Mouse (Mus musculus): ENCODE measurements around the gene Trim66. TPM values are rescaled to one million over a fixed set of nuclear protein-coding genes. Genes with fewer than 3 reads are reported as not detected.

The Trim66 gene
- polyA plus RNA-seq, 1 experiment: 0.55 TPM

DNA sequence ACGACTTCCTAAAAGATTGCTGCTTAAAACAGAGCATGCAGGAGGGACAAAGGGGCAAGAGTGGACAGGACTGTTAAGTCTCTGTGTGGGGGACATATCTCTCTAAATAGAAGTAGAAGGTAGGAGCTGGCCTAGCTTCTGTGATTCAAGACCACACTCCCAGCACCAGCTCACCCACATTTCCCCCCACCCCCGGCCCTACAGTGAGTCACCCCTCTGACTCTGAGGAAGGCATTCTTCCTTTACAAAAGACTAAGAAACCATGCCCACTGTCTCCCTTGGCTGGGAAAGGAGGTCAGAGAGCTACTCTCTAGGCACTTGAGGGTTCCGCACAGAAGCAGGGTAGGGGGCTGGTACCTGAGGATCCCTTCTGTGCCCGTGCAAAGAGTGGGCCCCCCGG lies 23.7 kb downstream of the Trim66 start:
- Histone ChIP-seq H3K36me3 (ENCODE audit: control insufficient read depth, insufficient read depth) (no peaks in the 10 kb centered on the region), H3K79me2 (ENCODE audit: control insufficient read depth, insufficient read depth) (no peaks in the 10 kb centered on the region), H3K4me3 (no peak overlapping the region), H3ac (ENCODE audit: control insufficient read depth, insufficient read length) (no peak overlapping the region), H3K27me3 (ENCODE audit: control insufficient read depth, insufficient read depth, insufficient read length) (no peaks in the 10 kb centered on the region), H3K4me2 (ENCODE audit: low read depth) (no peak overlapping the region)
- TF ChIP-seq USF1 (IDR thresholded peaks at IDR 0.05; ENCODE audit: low read depth) (no peak), POLR2AphosphoS2 (IDR thresholded peaks at IDR 0.05; ENCODE audit: insufficient read length, low read depth) (no peak), TCF3 (IDR thresholded peaks at IDR 0.05; ENCODE audit: insufficient read length, low read depth) (no peak), REST (IDR thresholded peaks at IDR 0.05; ENCODE audit: insufficient read depth, insufficient read length) (no peak), MYOD1 (IDR thresholded peaks at IDR 0.05; ENCODE audit: control insufficient read depth in 1 of 3, insufficient read length in 2 of 3, low read depth in 2 of 3) (no peak), MAX (IDR thresholded peaks at IDR 0.05; ENCODE audit: low read depth) (no peak), CEBPB (IDR thresholded peaks at IDR 0.05; ENCODE audit: insufficient read depth, poor library complexity, severe bottlenecking) (no peak), TCF12 (IDR thresholded peaks at IDR 0.05; ENCODE audit: insufficient read depth, poor library complexity, severe bottlenecking) (no peak), MYOG (IDR thresholded peaks at IDR 0.05; ENCODE audit: control insufficient read depth in 1 of 3, insufficient read depth in 1 of 3, insufficient read length in 2 of 3, low read depth in 2 of 3) (no peak), E2F4 (IDR thresholded peaks at IDR 0.05; ENCODE audit: insufficient read depth) (no peak), POLR2A (IDR thresholded peaks at IDR 0.05; ENCODE audit: insufficient read length, low read depth) (no peak), SRF (IDR thresholded peaks at IDR 0.05; ENCODE audit: control insufficient read depth, insufficient read length, low read depth) (no peak)

DNA sequence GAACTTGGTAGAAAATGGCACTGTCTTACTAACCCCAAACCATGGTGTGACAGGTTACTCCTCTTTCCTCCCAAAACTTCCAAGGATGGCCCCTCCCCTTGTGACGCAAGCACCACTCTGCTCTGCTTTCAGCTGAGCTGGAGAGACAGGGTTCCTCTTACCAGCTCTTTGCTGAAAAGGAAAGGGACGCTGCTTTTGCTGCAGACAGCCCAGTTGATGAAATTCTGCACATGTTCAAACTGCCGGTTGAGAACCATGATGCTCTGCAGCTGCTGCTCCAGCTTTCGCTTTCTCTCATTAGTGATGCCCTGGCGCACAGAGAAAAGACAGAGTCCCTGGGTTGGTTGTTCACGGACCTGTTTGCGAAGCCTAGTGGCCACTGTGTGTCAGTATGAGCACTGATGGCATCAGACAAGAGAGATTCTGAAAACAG lies 27.2 kb downstream of the Trim66 start:
- Histone ChIP-seq H3K36me3 (ENCODE audit: control insufficient read depth, insufficient read depth) (no peaks in the 10 kb centered on the region), H3ac (ENCODE audit: control insufficient read depth, insufficient read length) (no peak overlapping the region), H3K4me3 (no peak overlapping the region), H3K4me2 (ENCODE audit: low read depth) (peak overlapping the region; percentile 38), H3K79me2 (ENCODE audit: control insufficient read depth, insufficient read depth) (no peaks in the 10 kb centered on the region), H3K27me3 (ENCODE audit: control insufficient read depth, insufficient read depth, insufficient read length) (no peaks in the 10 kb centered on the region)
- TF ChIP-seq USF1 (IDR thresholded peaks at IDR 0.05; ENCODE audit: low read depth): no peak

DNA sequence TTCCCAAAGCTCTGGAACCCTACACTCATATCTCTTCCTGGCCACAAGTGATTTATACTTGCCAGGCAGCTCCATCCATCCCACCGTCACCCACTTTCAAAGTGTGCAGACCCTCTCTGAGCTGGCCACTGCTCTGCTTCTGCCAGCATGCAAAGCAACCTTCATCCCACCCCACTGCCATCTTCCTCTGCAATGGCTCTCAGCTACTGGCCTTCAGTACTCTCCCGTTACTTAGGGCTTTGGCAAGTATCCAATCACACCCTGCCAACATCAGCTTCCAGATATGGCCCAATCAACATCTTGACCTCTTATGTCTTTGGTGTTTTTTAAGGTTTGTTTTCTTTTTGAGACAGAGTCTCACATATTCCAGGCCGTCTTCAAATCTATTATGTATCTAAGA lies 30.0 kb downstream of the Trim66 start:
- Histone ChIP-seq H3ac (ENCODE audit: control insufficient read depth, insufficient read length) (no peak overlapping the region), H3K79me2 (ENCODE audit: control insufficient read depth, insufficient read depth) (no peaks in the 10 kb centered on the region), H3K4me2 (ENCODE audit: low read depth) (no peak overlapping the region), H3K4me3 (no peak overlapping the region), H3K36me3 (ENCODE audit: control insufficient read depth, insufficient read depth) (no peaks in the 10 kb centered on the region), H3K27me3 (ENCODE audit: control insufficient read depth, insufficient read depth, insufficient read length) (no peaks in the 10 kb centered on the region)
- TF ChIP-seq MAX (IDR thresholded peaks at IDR 0.05; ENCODE audit: low read depth) (no peak), USF1 (IDR thresholded peaks at IDR 0.05; ENCODE audit: low read depth) (no peak)

DNA sequence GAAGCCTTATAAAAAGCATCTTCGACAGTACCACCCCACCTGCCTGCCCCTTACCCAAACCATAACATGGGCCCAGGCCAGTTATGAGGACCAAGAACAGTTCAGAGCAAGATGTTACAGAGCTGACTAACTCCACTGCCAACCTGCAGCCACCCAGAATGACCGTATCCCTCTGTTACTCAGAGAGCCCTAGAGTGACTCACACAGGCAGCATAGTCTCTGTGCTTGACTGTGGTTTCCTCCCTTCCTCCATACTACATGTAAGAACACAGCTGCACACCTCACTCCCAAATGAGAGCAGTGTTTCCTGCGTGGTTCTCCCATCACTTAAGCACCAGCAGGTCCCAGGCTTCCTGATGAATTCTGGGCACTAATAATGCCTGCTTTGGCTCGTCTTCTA lies 37.2 kb downstream of the Trim66 start:
- TF ChIP-seq E2F4 (IDR thresholded peaks at IDR 0.05; ENCODE audit: insufficient read depth) (no peak), MYOD1 (IDR thresholded peaks at IDR 0.05; ENCODE audit: control insufficient read depth in 1 of 3, insufficient read length in 2 of 3, low read depth in 2 of 3) (no peak), REST (IDR thresholded peaks at IDR 0.05; ENCODE audit: insufficient read depth, insufficient read length) (no peak), USF1 (IDR thresholded peaks at IDR 0.05; ENCODE audit: low read depth) (no peak), POLR2A (IDR thresholded peaks at IDR 0.05; ENCODE audit: insufficient read length, low read depth) (no peak), MAX (IDR thresholded peaks at IDR 0.05; ENCODE audit: low read depth) (no peak), MYOG (IDR thresholded peaks at IDR 0.05; ENCODE audit: control insufficient read depth in 1 of 3, insufficient read depth in 1 of 3, insufficient read length in 2 of 3, low read depth in 2 of 3) (no peak), POLR2AphosphoS2 (IDR thresholded peaks at IDR 0.05; ENCODE audit: insufficient read length, low read depth) (no peak), SRF (IDR thresholded peaks at IDR 0.05; ENCODE audit: control insufficient read depth, insufficient read length, low read depth) (no peak), TCF3 (IDR thresholded peaks at IDR 0.05; ENCODE audit: insufficient read length, low read depth) (no peak), TCF12 (IDR thresholded peaks at IDR 0.05; ENCODE audit: insufficient read depth, poor library complexity, severe bottlenecking) (no peak), CEBPB (IDR thresholded peaks at IDR 0.05; ENCODE audit: insufficient read depth, poor library complexity, severe bottlenecking) (no peak)
- Histone ChIP-seq H3K36me3 (ENCODE audit: control insufficient read depth, insufficient read depth) (no peaks in the 10 kb centered on the region), H3K4me2 (ENCODE audit: low read depth) (no peak overlapping the region), H3K27me3 (ENCODE audit: control insufficient read depth, insufficient read depth, insufficient read length) (no peaks in the 10 kb centered on the region), H3K4me3 (no peak overlapping the region), H3ac (ENCODE audit: control insufficient read depth, insufficient read length) (no peak overlapping the region), H3K79me2 (ENCODE audit: control insufficient read depth, insufficient read depth) (no peaks in the 10 kb centered on the region)

DNA sequence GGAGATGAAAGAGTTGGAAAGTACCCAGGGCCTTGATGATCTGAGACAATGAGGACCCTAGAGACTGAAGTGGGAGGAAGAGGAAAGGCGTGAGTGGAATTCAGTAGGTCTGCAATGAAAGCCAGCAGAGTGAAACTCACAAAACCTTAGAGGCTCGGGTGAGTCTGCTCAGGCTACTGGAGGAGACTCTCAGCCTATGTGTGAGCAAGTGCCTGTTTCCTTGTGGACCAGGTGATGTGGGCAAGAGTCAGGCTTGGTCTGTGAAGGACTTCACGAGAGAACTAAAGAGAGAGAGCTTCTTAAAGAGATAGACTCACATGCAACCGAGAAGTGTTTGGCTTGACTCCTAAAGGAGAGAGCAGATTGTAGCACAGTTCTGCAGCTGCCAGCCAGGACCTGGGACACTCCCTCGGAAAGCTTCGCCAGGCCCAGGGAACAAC lies 39.7 kb downstream of the Trim66 start:
- Histone ChIP-seq H3K4me3 (no peak overlapping the region), H3K36me3 (ENCODE audit: control insufficient read depth, insufficient read depth) (no peaks in the 10 kb centered on the region)
- TF ChIP-seq MYOG (IDR thresholded peaks at IDR 0.05; ENCODE audit: control insufficient read depth in 1 of 3, insufficient read depth in 1 of 3, insufficient read length in 2 of 3, low read depth in 2 of 3) (no peak), SRF (IDR thresholded peaks at IDR 0.05; ENCODE audit: control insufficient read depth, insufficient read length, low read depth) (no peak), CEBPB (IDR thresholded peaks at IDR 0.05; ENCODE audit: insufficient read depth, poor library complexity, severe bottlenecking) (no peak), E2F4 (IDR thresholded peaks at IDR 0.05; ENCODE audit: insufficient read depth) (no peak), MAX (IDR thresholded peaks at IDR 0.05; ENCODE audit: low read depth) (no peak), TCF12 (IDR thresholded peaks at IDR 0.05; ENCODE audit: insufficient read depth, poor library complexity, severe bottlenecking) (no peak), REST (IDR thresholded peaks at IDR 0.05; ENCODE audit: insufficient read depth, insufficient read length) (no peak), MYOD1 (IDR thresholded peaks at IDR 0.05; ENCODE audit: control insufficient read depth in 1 of 3, insufficient read length in 2 of 3, low read depth in 2 of 3) (no peak), POLR2A (IDR thresholded peaks at IDR 0.05; ENCODE audit: insufficient read length, low read depth) (no peak), POLR2AphosphoS2 (IDR thresholded peaks at IDR 0.05; ENCODE audit: insufficient read length, low read depth) (no peak), USF1 (IDR thresholded peaks at IDR 0.05; ENCODE audit: low read depth) (no peak)

More for the DNA sequence above, 39.7 kb downstream of the Trim66 start:
- no peak overlapping the region for H3ac ChIP-seq (ENCODE audit: control insufficient read depth, insufficient read length)
- no peaks in the 10 kb centered on the region for H3K27me3 ChIP-seq (ENCODE audit: control insufficient read depth, insufficient read depth, insufficient read length)
- H3K79me2 ChIP-seq (ENCODE audit: control insufficient read depth, insufficient read depth): no peaks in the 10 kb centered on the region
- H3K4me2 ChIP-seq (ENCODE audit: low read depth): peak overlapping the region; percentile 41

Data from myocyte (in vitro differentiated cells).